12 mouse cellular contexts compared by ENCODE assay signal in the genomic region with DNA sequence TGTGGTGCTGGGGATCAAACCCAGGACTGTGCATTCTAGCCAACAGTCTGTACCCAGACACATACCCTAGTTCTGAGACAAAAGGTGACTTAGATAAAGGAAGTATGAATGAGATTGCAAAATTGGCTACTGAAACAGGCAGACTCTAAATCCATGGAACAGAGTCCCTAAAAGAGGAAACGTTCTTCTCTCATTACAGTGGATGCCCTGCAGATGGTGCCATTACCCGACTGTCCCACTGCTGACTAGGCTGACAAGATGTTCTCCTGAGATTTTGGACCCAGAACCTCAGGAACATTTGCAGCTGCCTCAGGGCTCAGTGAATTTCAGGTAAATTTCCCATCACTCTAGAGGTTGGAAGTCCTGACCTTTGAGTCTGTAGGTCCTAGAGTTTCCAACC. TPM values are rescaled to one million over a fixed set of nuclear protein-coding genes. Genes with fewer than 3 reads are reported as not detected.
DNase-seq lines count a peak whose midpoint lies in the region; ATAC-seq and TF ChIP-seq lines count a peak whose summit lies in the region.
"Had no signal": no experiment of that assay in that cellular context is flagged by ENCODE, and none has a peak within 500 bp of the region (broad histone marks: within the 10 kb centered on the region; RNA-seq: fewer than 3 reads in every experiment).

No protein-coding gene starts in this region.

- no peak for TF ChIP-seq POLR2A in liver, adult 2 months (IDR thresholded peaks at IDR 0.05; ENCODE audit: extremely low read depth, insufficient read depth, low read length)

- no peak for ATAC-seq in heart, embryonic 12.5 days (ENCODE audit: insufficient number of reproducible peaks, low FRiP score)
- peak; percentile 66 for ATAC-seq in megakaryocyte-erythroid progenitor cell, adult 5-6 weeks (replicated peaks; ENCODE audit: low FRiP score, low TSS enrichment, poor library complexity, severe bottlenecking)
- ATAC-seq: activated CD4-positive, CD25-positive, alpha-beta regulatory T cell, adult 4 months had no signal

- TF ChIP-seq CTCF in liver, adult 2 months (IDR thresholded peaks at IDR 0.05; ENCODE audit: low read depth, low read length), result peak; percentile 42; the same call in 1 of the 2 replicates

- intact Hi-C loops in heart, postnatal 36 days (cut with DNase I), result loop anchor here (2.0 kb wide), 2 partner anchors 66 to 162 kb away; a partner anchor contains a TSS

- no peaks in the 10 kb centered on the region for H3K4me1 ChIP-seq in heart, embryonic 12.5 days (replicated peaks)
- no peaks in the 10 kb centered on the region for H3K4me1 ChIP-seq in liver, adult 2 months (ENCODE audit: control insufficient read depth, insufficient read depth, low read length)

- H3K4me3 ChIP-seq in heart, embryonic 12.5 days, result no peak overlapping the region
- H3K4me3 ChIP-seq in liver, adult 2 months (ENCODE audit: insufficient read depth, low read depth, low read length), result no peak overlapping the region
- H3K4me3 ChIP-seq: embryonic facial prominence, embryonic 10.5 days; myocyte had no signal

- H3K27me3 ChIP-seq in heart, embryonic 12.5 days (replicated peaks), result no peaks in the 10 kb centered on the region
- H3K27me3 ChIP-seq in liver, adult 2 months (ENCODE audit: control insufficient read depth, insufficient read depth, low read length), result no peaks in the 10 kb centered on the region

- peak; percentile 18 to 25 for DNase-seq in heart, postnatal 36 days
- peak; percentile 29 for DNase-seq in liver, adult 2 months (ENCODE audit: extremely low read depth, low read depth, low spot score)
- no peak for DNase-seq in liver
- peak; percentile 36 for DNase-seq in brain, adult 2 months (ENCODE audit: low read depth, low spot score)
- DNase-seq in thymus, adult 18-20 months, result no peak
- no peak for DNase-seq in urinary bladder, adult 2 months (ENCODE audit: low spot score)
- DNase-seq: cerebellum, adult 11 months had no signal

- H3K4me2 ChIP-seq in heart, embryonic 12.5 days, result no peak overlapping the region

- H3K9me3 ChIP-seq in heart, embryonic 12.5 days (replicated peaks), result no peaks in the 10 kb centered on the region
- H3K9me3 ChIP-seq: embryonic facial prominence, embryonic 10.5 days had no signal

- no peak overlapping the region for H3K27ac ChIP-seq in heart, embryonic 12.5 days (ENCODE audit: poor library complexity, severe bottlenecking)
- no peak overlapping the region for H3K27ac ChIP-seq in liver, adult 2 months (replicated peaks; ENCODE audit: insufficient read depth, low read depth, low read length)
- H3K27ac ChIP-seq: embryonic facial prominence, embryonic 10.5 days had no signal

- H3K9ac ChIP-seq in heart, embryonic 12.5 days, result no peak overlapping the region
- H3K9ac ChIP-seq in liver, adult 2 months (ENCODE audit: low read depth, low read length), result no peak overlapping the region

- H3K79me2 ChIP-seq in liver, adult 2 months (ENCODE audit: control insufficient read depth, insufficient read depth, low read length), result no peaks in the 10 kb centered on the region

- 34% methylated on average over 2 of the region's 2 CpGs for WGBS in heart, embryonic 12.5 days
- 12% methylated on average over 2 of the region's 2 CpGs for WGBS in liver, adult 2 months

- H3K36me3 ChIP-seq in heart, embryonic 12.5 days, result peaks cover 22% of the 10 kb centered on the region
- H3K36me3 ChIP-seq in liver, adult 2 months (ENCODE audit: control insufficient read depth, insufficient read depth, low read length), result peaks cover 21% of the 10 kb centered on the region

RNA-seq across cellular contexts. Expression of a gene that starts 13.3 kb away (rescaled TPM):
- 10 to 100 TPM; 26.8 to 30.9 TPM for total RNA-seq in heart, postnatal 36 days (2021)
- polyA plus RNA-seq in heart, embryonic 12.5 days (2016; fragmentation: Nextera tagmentation; extraction: Ambion mirVana), result 98.0 and 99.4 TPM in 2 replicates
- 6.8 and 7.7 TPM in 2 replicates for total RNA-seq in liver, adult 2 months (2014; rRNA removed)
- polyA plus RNA-seq in liver, adult 2 months (2012; rRNA removed), result 13.5 and 15.5 TPM in 2 replicates
- 39.0 and 40.3 TPM in 2 replicates for total RNA-seq in megakaryocyte-erythroid progenitor cell, adult 5-6 weeks (2014; fragmentation: Nextera tagmentation)
- 22.4 and 23.8 TPM in 2 replicates for total RNA-seq in megakaryocyte-erythroid progenitor cell, adult 5-6 weeks (2017)
- polyA plus RNA-seq in urinary bladder, adult 2 months (2012; rRNA removed), result 62.1 and 62.7 TPM in 2 replicates

RNA-seq across cellular contexts. Expression of a gene that starts 32.6 kb away (rescaled TPM):
- total RNA-seq in heart, postnatal 36 days (2021), result 10 to 100 TPM; 34.7 to 36.0 TPM
- 73.5 and 75.0 TPM in 2 replicates for polyA plus RNA-seq in heart, embryonic 12.5 days (2016; fragmentation: Nextera tagmentation; extraction: Ambion mirVana)
- total RNA-seq in liver, adult 2 months (2014; rRNA removed), result 15.2 and 21.0 TPM in 2 replicates
- 14.4 and 15.8 TPM in 2 replicates for polyA plus RNA-seq in liver, adult 2 months (2012; rRNA removed)
- 37.7 and 39.4 TPM in 2 replicates for total RNA-seq in megakaryocyte-erythroid progenitor cell, adult 5-6 weeks (2014; fragmentation: Nextera tagmentation)
- total RNA-seq in megakaryocyte-erythroid progenitor cell, adult 5-6 weeks (2017), result 30.4 and 44.2 TPM in 2 replicates
- 25.0 and 29.8 TPM in 2 replicates for polyA plus RNA-seq in urinary bladder, adult 2 months (2012; rRNA removed)

RNA-seq across cellular contexts. Expression of a gene that starts 32.7 kb away (rescaled TPM):
- total RNA-seq in heart, postnatal 36 days (2021), result 10 to 100 TPM; 11.6 to 13.8 TPM
- polyA plus RNA-seq in heart, embryonic 12.5 days (2016; fragmentation: Nextera tagmentation; extraction: Ambion mirVana), result 24.7 and 25.0 TPM in 2 replicates
- total RNA-seq in liver, adult 2 months (2014; rRNA removed), result 9.8 and 13.0 TPM in 2 replicates
- polyA plus RNA-seq in liver, adult 2 months (2012; rRNA removed), result 13.3 and 15.2 TPM in 2 replicates
- total RNA-seq in megakaryocyte-erythroid progenitor cell, adult 5-6 weeks (2014; fragmentation: Nextera tagmentation), result 10.0 and 10.3 TPM in 2 replicates
- 7.1 and 8.9 TPM in 2 replicates for total RNA-seq in megakaryocyte-erythroid progenitor cell, adult 5-6 weeks (2017)
- 9.6 and 10.8 TPM in 2 replicates for polyA plus RNA-seq in urinary bladder, adult 2 months (2012; rRNA removed)

RNA-seq across cellular contexts. Expression of a gene that starts 52.8 kb away (rescaled TPM):
- total RNA-seq in heart, postnatal 36 days (2021), result 10 to 100 TPM; 17.2 to 17.5 TPM
- polyA plus RNA-seq in heart, embryonic 12.5 days (2016; fragmentation: Nextera tagmentation; extraction: Ambion mirVana), result 18.1 and 18.8 TPM in 2 replicates
- total RNA-seq in liver, adult 2 months (2014; rRNA removed), result 15.4 and 17.8 TPM in 2 replicates
- 15.6 and 17.6 TPM in 2 replicates for polyA plus RNA-seq in liver, adult 2 months (2012; rRNA removed)
- 15.1 and 16.2 TPM in 2 replicates for total RNA-seq in megakaryocyte-erythroid progenitor cell, adult 5-6 weeks (2014; fragmentation: Nextera tagmentation)
- 10.9 and 11.2 TPM in 2 replicates for total RNA-seq in megakaryocyte-erythroid progenitor cell, adult 5-6 weeks (2017)
- 21.8 and 23.7 TPM in 2 replicates for polyA plus RNA-seq in urinary bladder, adult 2 months (2012; rRNA removed)

Comparison
In these comparisons a context has a peak if more than half of its experiments do, and no peak if none do; other contexts are left out.
1. DNase-seq: peak in heart, postnatal 36 days (2 of 2), liver, adult 2 months (single experiment) and brain, adult 2 months (single experiment); none in liver (single experiment), thymus, adult 18-20 months (0 of 2) and urinary bladder, adult 2 months (single experiment).